Mouse (Mus musculus) CH12.LX (cell line): ENCODE data around the gene Akap8l.

Experiments
- BHLHE40 ChIP-seq: IDR thresholded peaks from 2 replicates; pipeline ENCODE4 v1.6.1; 2011; ENCODE audit warnings: mild to moderate bottlenecking, low read depth, low read length, improper control_type of control experiment
- CTCF ChIP-seq, 2 experiments: IDR thresholded peaks in 1 of 2; conservative IDR thresholded peaks in 1 of 2; 2 replicates each; pipeline ENCODE4 v1.5.1; 2011 to 2012; ENCODE audit warnings: low read depth in 2 of 2, low read length in 2 of 2, improper control_type of control experiment in 1 of 2, inconsistent platforms in 1 of 2, mild to moderate bottlenecking in 1 of 2, moderate library complexity in 1 of 2
- E2F4 ChIP-seq: IDR thresholded peaks from 2 replicates; pipeline ENCODE4 v1.6.1; 2011; ENCODE audit warnings: low read depth, low read length, improper control_type of control experiment; ENCODE audit not compliant: insufficient replicate concordance
- ELF1 ChIP-seq: IDR thresholded peaks from 2 replicates; pipeline ENCODE4 v1.6.1; 2014; ENCODE audit warnings: low read depth, mild to moderate bottlenecking, inconsistent platforms, low read length, improper control_type of control experiment
- EP300 ChIP-seq: IDR thresholded peaks from 2 replicates; pipeline ENCODE4 v1.6.1; 2011; ENCODE audit warnings: low read length, improper control_type of control experiment
- JUND ChIP-seq: conservative IDR thresholded peaks from 2 replicates; pipeline ENCODE4 v1.6.1; 2011; ENCODE audit warnings: low read depth, low read length, improper control_type of control experiment
- MAFK ChIP-seq: IDR thresholded peaks from 2 replicates; pipeline ENCODE4 v1.6.1; 2011; ENCODE audit warnings: low read length, improper control_type of control experiment; ENCODE audit not compliant: insufficient replicate concordance
- MAZ ChIP-seq: IDR thresholded peaks from 2 replicates; pipeline ENCODE4 v1.6.1; 2012; ENCODE audit warnings: low read depth, mild to moderate bottlenecking, inconsistent platforms, low read length, improper control_type of control experiment, moderate library complexity
- PAX5 ChIP-seq: IDR thresholded peaks from 2 replicates; pipeline ENCODE4 v1.6.1; 2012; ENCODE audit warnings: low read length, inconsistent platforms, mixed read lengths
- POLR2A ChIP-seq: IDR thresholded peaks from 2 replicates; pipeline ENCODE4 v1.6.1; 2011; ENCODE audit warnings: low read depth, mild to moderate bottlenecking, improper control_type of control experiment, low read length
- RAD21 ChIP-seq: IDR thresholded peaks from 2 replicates; pipeline ENCODE4 v1.6.1; 2011; ENCODE audit warnings: low read depth, mild to moderate bottlenecking, low read length, improper control_type of control experiment, moderate library complexity
- SIN3A ChIP-seq: IDR thresholded peaks from 2 replicates; pipeline ENCODE4 v1.6.1; 2012; ENCODE audit warnings: low read length, improper control_type of control experiment, inconsistent platforms

DNA sequence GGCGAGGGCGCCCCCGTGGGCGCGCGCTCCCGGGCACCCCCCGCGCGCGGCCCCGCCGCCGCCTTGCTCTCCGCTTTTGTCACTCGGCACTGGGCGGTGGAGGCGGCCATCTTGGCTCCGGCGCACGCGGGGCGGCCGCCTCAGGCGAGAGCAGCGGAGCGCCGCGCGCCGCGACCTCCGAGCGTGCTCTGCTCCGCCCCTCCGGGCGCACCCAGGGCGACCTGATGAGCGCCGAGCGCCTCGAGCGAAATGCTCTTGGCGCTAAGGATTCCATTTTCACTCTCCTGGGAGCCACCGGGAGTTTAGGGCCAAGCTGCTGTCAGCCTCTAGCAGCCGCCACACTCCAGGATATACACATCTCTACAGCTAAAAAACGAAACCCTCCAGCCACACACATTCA, 13.9 kb upstream of the Akap8l start:
- TF ChIP-seq RAD21 (no peak), CTCF (conservative IDR thresholded peaks at IDR 0.05 in 1 of 2, IDR thresholded peaks at IDR 0.05 in 1 of 2; ENCODE audit: low read depth in 2 of 2, low read length in 2 of 2) (no peak), PAX5 (no peak), SIN3A (peak; percentile 93), POLR2A (peak; percentile 53; the same call in 1 of the 2 replicates), MAFK (no peak), E2F4 (peak; percentile 14; the same call in 1 of the 2 replicates), EP300 (no peak), JUND (no peak), MAZ (peak; percentile 79; the same call in 1 of the 2 replicates), ELF1 (no peak), BHLHE40 (peak; percentile 58; the same call in 1 of the 2 replicates)
